Mouse (Mus musculus): ENCODE results near the gene Pdlim5. TPM values are rescaled to one million over a fixed set of nuclear protein-coding genes. Genes with fewer than 3 reads are reported as not detected.
A peak's percentile ranks its signal among the peaks of the same experiment; 100 is the strongest.
"Not testable (repeated sequence)": the region's sequence is repeated elsewhere in the genome, so short reads cannot be mapped to it uniquely, and the experiment has no call there.

The Pdlim5 gene
- total RNA-seq (2015; ENCODE audit: low replicate concordance) = 6.5 and 14.2 TPM in 2 replicates
- total RNA-seq (2017; ENCODE audit: low replicate concordance) = 4.4 and 5.7 TPM in 2 replicates

DNA sequence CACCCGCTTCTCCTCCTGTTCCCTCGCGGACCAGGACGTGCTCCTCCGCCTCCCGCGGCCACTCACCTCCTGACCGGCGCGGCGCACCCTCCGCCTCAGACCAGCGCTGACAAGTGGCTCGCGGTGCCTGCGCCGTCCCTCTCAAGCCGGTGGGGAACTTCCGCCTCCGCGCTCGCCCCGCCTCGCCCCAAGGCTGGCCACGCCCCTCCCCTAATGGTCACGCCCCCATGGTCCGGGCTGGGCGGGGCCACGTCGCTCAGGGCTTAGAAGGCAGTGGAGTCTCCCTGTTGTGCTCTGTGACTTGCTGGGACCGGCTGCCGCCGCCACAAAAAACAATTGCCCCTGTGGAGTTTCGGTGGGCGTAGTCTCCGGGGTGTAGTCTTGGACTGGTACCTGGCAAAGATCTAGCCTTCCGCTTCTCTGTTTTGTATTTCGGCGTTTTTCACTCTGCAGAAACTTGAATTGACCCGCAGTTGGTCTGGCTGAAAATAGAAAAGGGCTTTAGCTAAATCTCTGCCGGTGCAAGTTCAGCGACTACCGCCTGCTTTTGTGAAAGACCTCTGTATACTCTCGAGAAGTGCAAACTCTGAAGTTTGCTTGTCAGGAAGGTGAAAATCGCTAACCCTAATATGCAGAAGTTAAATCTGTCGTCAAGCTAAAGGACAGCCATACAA lies at the start of gene Pdlim5:
Gene Pdlim5 (minus strand): TSS at position 177 of the 674 bp plus-strand sequence.
- ATAC-seq (replicated peaks; ENCODE audit: low FRiP score, poor library complexity, severe bottlenecking) = peak; percentile 97

GRCm38 (mm10) chr3:142443710-142444043 lies 48.2 kb upstream of the Pdlim5 start:
- no peak for ATAC-seq (replicated peaks; ENCODE audit: low FRiP score, poor library complexity, severe bottlenecking)

DNA sequence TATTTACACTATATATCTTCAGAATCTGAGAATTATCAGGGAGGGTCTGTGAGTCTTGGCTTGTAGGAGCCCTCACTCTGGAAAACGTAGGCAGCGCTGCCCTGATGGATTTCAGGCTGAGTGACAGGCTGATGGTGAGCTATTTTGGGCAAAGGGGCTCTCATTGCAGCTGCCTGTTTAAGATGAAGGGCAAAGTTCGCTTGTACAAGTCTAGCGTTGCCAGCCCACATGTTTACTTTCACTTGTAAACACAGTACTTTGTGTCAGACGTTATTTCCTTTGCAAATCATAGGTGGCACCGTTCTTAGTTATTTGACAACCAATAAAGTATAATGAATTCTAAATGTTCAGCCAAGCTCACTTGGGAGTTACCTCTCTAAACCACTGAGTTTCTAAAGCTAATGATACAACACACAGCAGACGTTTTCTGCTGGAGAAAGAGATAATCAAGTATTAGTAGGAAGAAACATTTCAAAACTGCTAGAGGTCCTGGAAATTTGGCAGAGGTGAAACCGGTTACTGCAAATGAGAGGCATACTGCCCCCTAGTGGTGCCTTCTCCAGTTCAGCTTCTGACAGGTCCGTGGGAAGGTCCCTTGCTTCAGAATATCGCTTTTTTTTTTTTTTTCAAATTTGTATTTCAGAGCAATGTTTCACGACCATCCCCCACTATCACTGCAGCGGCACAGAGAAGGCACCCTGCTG lies 47.7 kb upstream of the Pdlim5 start:
- peak; percentile 62; the same call in 1 of the 2 replicates for ATAC-seq (replicated peaks; ENCODE audit: low FRiP score, poor library complexity, severe bottlenecking)

GRCm38 (mm10) chr3:142442161-142442560 lies 46.7 kb upstream of the Pdlim5 start:
- no peak for ATAC-seq (replicated peaks; ENCODE audit: low FRiP score, poor library complexity, severe bottlenecking)

GRCm38 (mm10) chr3:142441142-142441541 lies 45.6 kb upstream of the Pdlim5 start:
- no peak for ATAC-seq (replicated peaks; ENCODE audit: low FRiP score, poor library complexity, severe bottlenecking)

GRCm38 (mm10) chr3:142440191-142440590 lies 44.7 kb upstream of the Pdlim5 start:
- no peak for ATAC-seq (replicated peaks; ENCODE audit: low FRiP score, poor library complexity, severe bottlenecking)

- ATAC-seq (replicated peaks; ENCODE audit: low FRiP score, poor library complexity, severe bottlenecking) = no peak
These were observed 44.1 kb upstream of the Pdlim5 start for GRCm38 (mm10) chr3:142439591-142440093.

DNA sequence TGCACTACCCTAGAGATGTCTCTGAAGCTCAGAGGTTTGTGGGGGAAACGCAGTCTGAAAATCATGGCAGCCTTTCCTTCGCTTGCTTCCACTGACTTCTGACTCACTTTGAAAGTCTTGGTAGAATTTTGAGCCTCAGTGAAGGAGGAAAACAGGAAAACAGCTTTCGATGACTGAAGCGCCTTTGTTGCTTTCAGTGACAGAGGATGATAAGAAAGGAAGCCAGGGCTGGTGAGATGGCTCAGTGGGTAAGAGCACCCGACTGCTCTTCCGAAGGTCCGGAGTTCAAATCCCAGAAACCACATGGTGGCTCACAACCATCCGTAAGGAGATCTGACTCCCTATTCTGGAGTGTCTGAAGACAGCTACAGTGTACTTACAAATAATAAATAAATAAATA lies 43.1 kb upstream of the Pdlim5 start:
- not testable (repeated sequence) for ATAC-seq (replicated peaks; ENCODE audit: low FRiP score, poor library complexity, severe bottlenecking)

GRCm38 (mm10) chr3:142436824-142437223 lies 41.3 kb upstream of the Pdlim5 start:
- no peak for ATAC-seq (replicated peaks; ENCODE audit: low FRiP score, poor library complexity, severe bottlenecking)

DNA sequence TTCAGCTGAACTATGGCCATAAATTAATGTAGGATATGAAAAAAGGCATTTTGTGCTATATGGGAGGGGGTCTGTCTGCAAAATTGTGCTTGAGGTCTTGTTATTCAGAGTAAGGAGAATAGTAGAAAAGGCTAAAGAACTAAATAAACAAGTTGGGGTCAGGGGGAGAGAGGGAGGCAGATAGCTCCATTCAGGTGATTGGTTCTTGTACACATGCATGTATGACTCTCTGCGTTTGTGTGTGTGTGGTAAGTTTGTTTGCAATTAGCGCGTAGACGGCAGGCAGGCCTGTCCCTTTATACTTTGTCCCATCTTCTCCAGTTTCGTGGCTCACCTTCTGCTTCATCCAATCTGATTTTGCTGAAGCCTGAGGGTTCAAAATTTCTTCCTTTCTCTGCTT lies 40.7 kb upstream of the Pdlim5 start:
- ATAC-seq (replicated peaks; ENCODE audit: low FRiP score, poor library complexity, severe bottlenecking) = no peak

DNA sequence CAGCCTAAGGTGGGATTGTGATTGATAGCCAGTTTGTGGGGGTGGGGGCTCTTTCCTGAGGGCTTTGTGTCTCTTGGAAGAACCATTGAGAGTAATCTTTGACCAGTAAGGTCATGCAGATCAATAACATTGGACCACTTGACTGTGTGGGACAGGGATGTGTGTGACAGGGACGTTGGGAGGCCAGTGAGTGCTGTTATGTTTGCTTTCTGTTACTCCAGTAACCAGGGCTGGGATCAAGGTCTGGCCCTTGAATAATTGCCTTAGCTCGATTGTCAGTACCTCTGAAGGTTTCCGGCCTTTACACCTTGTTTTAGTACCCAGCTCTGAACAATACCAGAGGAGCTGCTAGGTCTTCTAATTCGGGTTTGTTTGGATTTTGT lies 39.3 kb upstream of the Pdlim5 start:
- ATAC-seq (replicated peaks; ENCODE audit: low FRiP score, poor library complexity, severe bottlenecking) = no peak

- no peak for ATAC-seq (replicated peaks; ENCODE audit: low FRiP score, poor library complexity, severe bottlenecking)
These were observed 38.8 kb upstream of the Pdlim5 start for GRCm38 (mm10) chr3:142434127-142434785.

DNA sequence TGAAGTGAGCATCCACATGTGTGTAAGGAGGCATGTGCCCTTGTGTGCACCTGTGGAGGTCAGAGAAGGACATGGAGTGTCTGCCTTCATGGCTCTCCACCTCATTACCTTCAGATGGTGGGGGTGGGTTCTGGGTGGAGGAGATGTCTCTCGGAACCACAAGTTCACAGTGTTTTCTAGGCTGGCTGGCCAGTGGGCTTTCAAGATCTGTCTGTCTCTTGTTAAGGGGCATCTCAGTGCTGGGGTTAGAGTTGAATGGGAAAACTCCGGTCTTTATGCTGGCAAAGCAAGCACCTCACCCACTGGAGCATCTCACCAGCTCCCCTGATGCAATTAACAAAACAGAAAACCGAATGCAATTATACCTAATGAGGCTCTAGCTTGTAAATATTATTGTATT lies 36.0 kb upstream of the Pdlim5 start:
- no peak for ATAC-seq (replicated peaks; ENCODE audit: low FRiP score, poor library complexity, severe bottlenecking)

GRCm38 (mm10) chr3:142430048-142430447 lies 34.6 kb upstream of the Pdlim5 start:
- ATAC-seq (replicated peaks; ENCODE audit: low FRiP score, poor library complexity, severe bottlenecking) = no peak

DNA sequence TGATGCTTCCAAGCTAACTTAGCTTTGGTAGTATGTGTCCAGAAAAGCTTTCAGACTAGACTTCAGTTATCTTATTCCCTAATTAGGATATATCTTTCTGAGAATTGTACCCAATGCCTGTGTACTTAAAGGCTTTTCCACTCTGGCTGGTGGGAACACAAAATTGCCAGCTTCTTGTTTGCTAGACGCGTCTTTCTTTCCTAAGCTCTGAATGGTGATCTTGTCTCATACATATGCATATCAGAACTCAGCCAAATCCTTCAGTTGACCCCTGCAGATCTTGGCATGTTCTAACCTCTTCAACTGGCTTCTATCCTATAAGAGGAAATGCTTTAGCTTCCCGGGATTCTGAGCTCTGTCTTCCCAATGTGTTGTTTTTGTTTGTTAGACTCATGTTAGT lies 31.3 kb upstream of the Pdlim5 start:
- ATAC-seq (replicated peaks; ENCODE audit: low FRiP score, poor library complexity, severe bottlenecking) = no peak

DNA sequence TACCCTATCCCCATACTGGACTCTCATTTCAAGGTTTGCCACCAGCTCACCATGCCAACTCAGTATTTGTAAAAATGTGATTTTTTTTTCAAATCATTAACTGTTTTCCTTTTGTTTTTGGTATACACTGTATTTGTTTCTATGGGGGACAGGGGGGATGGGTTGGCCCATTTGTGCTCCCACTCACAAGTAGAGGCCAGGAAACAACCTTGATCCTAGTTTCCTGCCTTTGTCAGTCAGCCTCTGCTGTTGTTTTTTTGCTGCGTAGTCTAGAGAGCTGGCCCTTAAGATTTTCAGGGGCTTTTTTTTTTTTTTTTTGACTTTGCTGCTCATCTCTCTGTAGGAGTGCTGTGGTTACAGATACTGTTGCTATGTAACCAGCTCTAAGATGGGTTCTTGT lies 28.6 kb upstream of the Pdlim5 start:
- no peak for ATAC-seq (replicated peaks; ENCODE audit: low FRiP score, poor library complexity, severe bottlenecking)

GRCm38 (mm10) chr3:142423501-142423917 lies 28.0 kb upstream of the Pdlim5 start:
- no peak for ATAC-seq (replicated peaks; ENCODE audit: low FRiP score, poor library complexity, severe bottlenecking)

GRCm38 (mm10) chr3:142422229-142422628 lies 26.7 kb upstream of the Pdlim5 start:
- no peak for ATAC-seq (replicated peaks; ENCODE audit: low FRiP score, poor library complexity, severe bottlenecking)

- ATAC-seq (replicated peaks; ENCODE audit: low FRiP score, poor library complexity, severe bottlenecking) = no peak
These were observed 26.0 kb upstream of the Pdlim5 start for GRCm38 (mm10) chr3:142421470-142421869.

GRCm38 (mm10) chr3:142417996-142418395 lies 22.5 kb upstream of the Pdlim5 start:
- no peak for ATAC-seq (replicated peaks; ENCODE audit: low FRiP score, poor library complexity, severe bottlenecking)
